Mouse (Mus musculus) neural tube, embryonic 11.5 days (tissue): ENCODE measurements around the gene Cep95. TPM values are rescaled to one million over a fixed set of nuclear protein-coding genes. Genes with fewer than 3 reads are reported as not detected.
"Not testable (repeated sequence)": the region's sequence is repeated elsewhere in the genome, so short reads cannot be mapped to it uniquely, and the experiment has no call there.

ENCODE experiments used
- ATAC-seq: fragments of 200-750 bp; cut with Nextera tagmentation; 2 replicates; pipeline ENCODE4 v1.8.0; 2017; ENCODE audit warnings: moderate number of reproducible peaks, mild to moderate bottlenecking, moderate TSS enrichment, moderate library complexity; ENCODE audit not compliant: insufficient read depth, low FRiP score, low TSS enrichment
- DNase-seq: peaks from one replicate; pipeline ENCODE4 v3.0.0-alpha.2; 2015; ENCODE audit warnings: low spot score
- H3K27ac ChIP-seq: fragments of 300-500 bp; sonication (generic); 2 replicates; pipeline ENCODE4 v1.5.1; 2014; ENCODE audit warnings: low read depth, mild to moderate bottlenecking, low read length
- H3K27me3 ChIP-seq: fragments of 300-500 bp; sonication (generic); 2 replicates; pipeline ENCODE4 v1.6.1; 2014; ENCODE audit warnings: mild to moderate bottlenecking, low read length, mixed read lengths; ENCODE audit not compliant: control insufficient read depth, insufficient read depth
- H3K36me3 ChIP-seq: fragments of 300-500 bp; sonication (generic); 2 replicates; pipeline ENCODE4 v1.6.1; 2014; ENCODE audit warnings: mild to moderate bottlenecking, low read length, moderate library complexity, mixed read lengths; ENCODE audit not compliant: control insufficient read depth, insufficient read depth
- H3K4me1 ChIP-seq: fragments of 300-500 bp; sonication (generic); 2 replicates; pipeline ENCODE4 v1.6.1; 2014; ENCODE audit warnings: low read length, mixed read lengths; ENCODE audit not compliant: control insufficient read depth, insufficient read depth
- H3K4me2 ChIP-seq: fragments of 300-500 bp; sonication (generic); 2 replicates; pipeline ENCODE4 v1.6.1; 2014; ENCODE audit warnings: low read depth, mild to moderate bottlenecking, moderate library complexity
- H3K4me3 ChIP-seq: fragments of 300-500 bp; sonication (generic); 2 replicates; pipeline ENCODE4 v1.5.1; 2014; ENCODE audit warnings: low read depth, low read length
- H3K9ac ChIP-seq: fragments of 300-500 bp; sonication (generic); 2 replicates; pipeline ENCODE4 v1.6.1; 2014; ENCODE audit warnings: mild to moderate bottlenecking, low read length
- H3K9me3 ChIP-seq: fragments of 300-500 bp; sonication (generic); 2 replicates; pipeline ENCODE4 v1.6.1; 2016; ENCODE audit warnings: low read length; ENCODE audit not compliant: control insufficient read depth
- WGBS: fragments of 180-500 bp; shearing (Covaris S2); extraction: QIAGEN DNeasy Blood & Tissue Kit; methylation state at CpG from one replicate; pipeline ENCODE4 v1.1.7; 2014; 5-methylcytosine and 5-hydroxymethylcytosine counted together
- polyA plus RNA-seq: library from polyadenylated mRNA; unstranded; fragments of >200 nt; fragmentation: Nextera tagmentation; extraction: Ambion mirVana; gene quantifications from 2 replicates; pipeline ENCODE4 v1.2.1, GENCODE M21; 2014

The Cep95 gene
- polyA plus RNA-seq, 1 experiment from 2014 or later, result 19.0 TPM

- DNase-seq, result peak; percentile 92
- WGBS, result 2% methylated on average over 30 of the region's 30 CpGs
- H3K36me3 ChIP-seq, result peaks cover 13% of the 10 kb centered on the region
These were observed 9.5 kb upstream of the Cep95 start, which contains the start of gene Polg2 for GRCm38 (mm10) chr11:106779388-106780088. Gene Polg2, minus strand, starts transcription at chr11:106779537.

GRCm38 (mm10) chr11:106780089-106780425 lies 9.0 kb upstream of the Cep95 start:
- Histone ChIP-seq H3K4me3 (no peak overlapping the region), H3K4me1 (peaks cover 3% of the 10 kb centered on the region; the same call in 1 of the 2 replicates), H3K9me3 (no peaks in the 10 kb centered on the region), H3K27ac (no peak overlapping the region), H3K4me2 (peak overlapping the region; percentile 12), H3K9ac (no peak overlapping the region), H3K27me3 (no peaks in the 10 kb centered on the region), H3K36me3 (peaks cover 13% of the 10 kb centered on the region)
- DNase-seq, result no peak
- no peak; the same call in 1 of the 2 replicates for ATAC-seq
- WGBS, result 69% methylated on average over 4 of the region's 4 CpGs

More at GRCm38 (mm10) chr11:106779388-106780088, 9.5 kb upstream of the Cep95 start, which contains the start of gene Polg2:
- H3K27me3 ChIP-seq, result no peaks in the 10 kb centered on the region
- peak within 1 kb of the TSS; percentile 91 for H3K9ac ChIP-seq
- peak within 1 kb of the TSS; percentile 79 for H3K4me3 ChIP-seq
- H3K4me1 ChIP-seq, result peaks cover 3% of the 10 kb centered on the region; the same call in 1 of the 2 replicates
- H3K27ac ChIP-seq, result peak within 1 kb of the TSS; percentile 83
- no peaks in the 10 kb centered on the region for H3K9me3 ChIP-seq
- H3K4me2 ChIP-seq, result peak within 1 kb of the TSS; percentile 87
- peak; percentile 98 for ATAC-seq

- no peak overlapping the region for H3K4me2 ChIP-seq
- no peak for ATAC-seq
- H3K9me3 ChIP-seq, result no peaks in the 10 kb centered on the region
- 81% methylated on average over 6 of the region's 6 CpGs for WGBS
- no peak overlapping the region for H3K27ac ChIP-seq
- no peak overlapping the region for H3K9ac ChIP-seq
- no peaks in the 10 kb centered on the region for H3K27me3 ChIP-seq
- no peak for DNase-seq
- H3K36me3 ChIP-seq, result peaks cover 13% of the 10 kb centered on the region
- H3K4me1 ChIP-seq, result peaks cover 3% of the 10 kb centered on the region; the same call in 1 of the 2 replicates
- H3K4me3 ChIP-seq, result no peak overlapping the region
These were observed 8.3 kb upstream of the Cep95 start for GRCm38 (mm10) chr11:106780590-106781220.

- H3K4me1 ChIP-seq, H3K4me3 ChIP-seq, H3K27ac ChIP-seq, H3K9me3 ChIP-seq, H3K4me2 ChIP-seq, DNase-seq, ATAC-seq, H3K9ac ChIP-seq, H3K27me3 ChIP-seq: not testable (repeated sequence)
- WGBS, result 92% methylated on average over 7 of the region's 7 CpGs
- H3K36me3 ChIP-seq, result peaks cover 13% of the 10 kb centered on the region
These were observed 6.8 kb upstream of the Cep95 start for GRCm38 (mm10) chr11:106782271-106782670.

GRCm38 (mm10) chr11:106782841-106783764 lies 5.9 kb upstream of the Cep95 start:
- H3K9ac ChIP-seq, result no peak overlapping the region
- WGBS, result 87% methylated on average over 9 of the region's 9 CpGs
- no peak for ATAC-seq
- no peak for DNase-seq
- H3K36me3 ChIP-seq, result peaks cover 13% of the 10 kb centered on the region
- no peak overlapping the region for H3K27ac ChIP-seq
- H3K4me3 ChIP-seq, result no peak overlapping the region
- no peaks in the 10 kb centered on the region for H3K27me3 ChIP-seq
- H3K9me3 ChIP-seq, result no peaks in the 10 kb centered on the region
- H3K4me2 ChIP-seq, result no peak overlapping the region
- H3K4me1 ChIP-seq, result peaks cover 8% of the 10 kb centered on the region

- no peak for DNase-seq
- Histone ChIP-seq H3K4me1 (peaks cover 8% of the 10 kb centered on the region), H3K9me3 (no peaks in the 10 kb centered on the region), H3K4me2 (no peak overlapping the region), H3K27ac (no peak overlapping the region), H3K9ac (no peak overlapping the region), H3K36me3 (peaks cover 13% of the 10 kb centered on the region), H3K27me3 (no peaks in the 10 kb centered on the region), H3K4me3 (no peak overlapping the region)
- no peak for ATAC-seq
- WGBS, result 89% methylated on average over 2 of the region's 2 CpGs
These were observed 4.6 kb upstream of the Cep95 start for GRCm38 (mm10) chr11:106784476-106784875.

GRCm38 (mm10) chr11:106785043-106785442 lies 4.0 kb upstream of the Cep95 start:
- no peak for DNase-seq
- peaks cover 13% of the 10 kb centered on the region for H3K36me3 ChIP-seq
- no peak overlapping the region for H3K4me2 ChIP-seq

GRCm38 (mm10) chr11:106787131-106788025 lies 1.7 kb upstream of the Cep95 start:
- H3K9me3 ChIP-seq, result no peaks in the 10 kb centered on the region
- H3K4me1 ChIP-seq, result peaks cover 8% of the 10 kb centered on the region
- no peaks in the 10 kb centered on the region for H3K27me3 ChIP-seq
- H3K4me3 ChIP-seq, result peak overlapping the region; percentile 87
- H3K27ac ChIP-seq, result peak overlapping the region; percentile 97
- no peak for ATAC-seq
- peaks cover 10% of the 10 kb centered on the region for H3K36me3 ChIP-seq
- under 1% methylated on average over 64 of the region's 65 CpGs for WGBS
- H3K4me2 ChIP-seq, result peak overlapping the region; percentile 57
- H3K9ac ChIP-seq, result peak overlapping the region; percentile 100
- DNase-seq, result peak; percentile 85

More at GRCm38 (mm10) chr11:106785043-106785442, 4.0 kb upstream of the Cep95 start:
- Histone ChIP-seq H3K27me3 (no peaks in the 10 kb centered on the region), H3K9me3 (no peaks in the 10 kb centered on the region), H3K9ac (no peak overlapping the region), H3K27ac (no peak overlapping the region), H3K4me3 (no peak overlapping the region), H3K4me1 (peaks cover 8% of the 10 kb centered on the region)
- 79% methylated on average over 1 of the region's 1 CpGs for WGBS
- no peak for ATAC-seq
